Mouse (Mus musculus): ENCODE data around the gene Ap3b1. TPM values are rescaled to one million over a fixed set of nuclear protein-coding genes. Genes with fewer than 3 reads are reported as not detected.
A peak's percentile ranks its signal among the peaks of the same experiment; 100 is the strongest.

The Ap3b1 gene
- polyA plus RNA-seq, 1 experiment from 2014 or later = 40.1 TPM

GRCm38 (mm10) chr13:94533516-94533915 lies 174.8 kb downstream of the Ap3b1 start:
- DNase-seq (ENCODE audit: low spot score) = no peak

- no peak for DNase-seq (ENCODE audit: low spot score)
Observed at GRCm38 (mm10) chr13:94537336-94537735, 178.6 kb downstream of the Ap3b1 start.

- DNase-seq (ENCODE audit: low spot score) = no peak
Observed at GRCm38 (mm10) chr13:94539851-94540646, 181.3 kb downstream of the Ap3b1 start.

GRCm38 (mm10) chr13:94542061-94542460 lies 183.3 kb downstream of the Ap3b1 start:
- DNase-seq (ENCODE audit: low spot score) = no peak

- no peak for DNase-seq (ENCODE audit: low spot score)
Observed at GRCm38 (mm10) chr13:94544211-94544610, 185.5 kb downstream of the Ap3b1 start.

DNA sequence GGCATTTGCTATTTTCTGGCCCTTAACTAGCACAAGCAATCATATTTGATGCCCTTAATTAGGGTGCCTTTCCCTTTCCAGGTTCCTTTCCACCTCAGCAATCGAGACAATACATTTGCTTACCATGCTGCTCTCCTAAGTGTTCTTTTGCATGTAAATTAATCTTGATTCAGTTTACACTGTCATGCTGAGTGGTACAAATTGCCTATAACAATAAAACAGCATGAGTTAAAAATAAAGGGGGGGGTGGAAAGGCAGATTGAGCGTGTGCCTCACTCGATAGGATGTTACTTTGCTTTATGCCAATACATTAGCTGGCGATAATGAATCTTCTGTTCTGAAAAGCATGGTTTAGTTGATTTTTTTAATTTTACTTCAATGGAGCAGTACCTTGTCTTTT lies 187.0 kb downstream of the Ap3b1 start:
- DNase-seq (ENCODE audit: low spot score) = no peak

DNA sequence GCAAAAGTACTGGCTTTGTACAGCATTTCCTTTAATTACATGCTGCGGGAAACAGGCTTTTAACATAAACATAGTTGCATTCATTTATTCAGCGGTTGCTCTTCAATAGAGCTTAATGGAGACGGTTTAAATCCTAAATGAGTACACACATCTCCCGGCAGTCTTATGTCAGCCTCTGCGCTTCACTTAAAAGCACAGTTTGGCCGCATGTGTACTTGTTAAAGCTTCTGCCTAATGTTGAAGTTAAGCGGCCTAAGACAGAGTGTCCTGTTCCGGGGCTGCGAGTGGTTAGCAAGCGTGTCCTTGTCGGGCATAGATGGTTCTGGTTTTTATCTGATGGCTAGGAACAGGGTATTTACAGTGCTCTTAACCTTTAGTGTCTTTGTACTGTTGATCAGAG lies 187.5 kb downstream of the Ap3b1 start:
- no peak for DNase-seq (ENCODE audit: low spot score)

DNA sequence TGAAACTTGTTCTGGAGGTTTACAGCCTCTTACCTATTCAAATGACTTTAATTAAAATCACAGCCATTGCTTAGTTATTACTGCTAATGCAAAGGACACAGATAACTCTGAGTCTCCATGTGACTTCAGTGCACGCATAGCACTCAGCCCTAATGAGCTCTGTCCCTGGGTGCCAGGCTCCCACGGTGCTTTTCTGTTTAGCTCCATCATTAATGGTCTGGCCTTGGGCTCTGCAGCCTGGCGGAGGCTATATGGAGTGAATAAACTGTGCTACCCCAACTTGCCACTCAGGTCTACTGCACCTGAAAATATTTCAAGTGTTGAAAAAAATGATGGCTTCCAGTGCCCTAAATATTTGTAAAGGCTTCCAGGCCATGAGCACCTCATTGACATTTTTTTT lies 190.8 kb downstream of the Ap3b1 start:
- no peak for DNase-seq (ENCODE audit: low spot score)

DNA sequence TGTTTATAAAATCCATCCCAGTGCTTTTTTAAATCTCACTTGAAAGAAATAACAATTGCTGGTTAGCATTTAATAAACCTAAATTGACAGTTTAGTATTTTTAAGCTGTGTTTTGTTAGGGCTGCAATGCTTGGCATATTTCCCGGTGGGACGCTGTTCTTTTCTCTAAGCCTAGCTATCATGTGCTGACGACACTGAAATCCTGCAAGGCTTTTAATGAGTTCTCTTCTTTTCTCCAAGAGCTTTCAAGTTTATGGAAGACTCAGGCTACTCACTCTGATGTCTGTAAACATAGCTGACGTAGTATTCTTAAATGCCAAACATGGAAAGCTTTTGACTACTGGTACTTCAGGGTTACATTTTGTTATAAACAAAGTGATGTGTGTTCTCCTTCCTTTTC lies 191.3 kb downstream of the Ap3b1 start:
- no peak for DNase-seq (ENCODE audit: low spot score)

GRCm38 (mm10) chr13:94560011-94560410 lies 201.3 kb downstream of the Ap3b1 start:
- DNase-seq (ENCODE audit: low spot score) = peak; percentile 49

GRCm38 (mm10) chr13:94560878-94561277 lies 202.1 kb downstream of the Ap3b1 start:
- no peak for DNase-seq (ENCODE audit: low spot score)

DNA sequence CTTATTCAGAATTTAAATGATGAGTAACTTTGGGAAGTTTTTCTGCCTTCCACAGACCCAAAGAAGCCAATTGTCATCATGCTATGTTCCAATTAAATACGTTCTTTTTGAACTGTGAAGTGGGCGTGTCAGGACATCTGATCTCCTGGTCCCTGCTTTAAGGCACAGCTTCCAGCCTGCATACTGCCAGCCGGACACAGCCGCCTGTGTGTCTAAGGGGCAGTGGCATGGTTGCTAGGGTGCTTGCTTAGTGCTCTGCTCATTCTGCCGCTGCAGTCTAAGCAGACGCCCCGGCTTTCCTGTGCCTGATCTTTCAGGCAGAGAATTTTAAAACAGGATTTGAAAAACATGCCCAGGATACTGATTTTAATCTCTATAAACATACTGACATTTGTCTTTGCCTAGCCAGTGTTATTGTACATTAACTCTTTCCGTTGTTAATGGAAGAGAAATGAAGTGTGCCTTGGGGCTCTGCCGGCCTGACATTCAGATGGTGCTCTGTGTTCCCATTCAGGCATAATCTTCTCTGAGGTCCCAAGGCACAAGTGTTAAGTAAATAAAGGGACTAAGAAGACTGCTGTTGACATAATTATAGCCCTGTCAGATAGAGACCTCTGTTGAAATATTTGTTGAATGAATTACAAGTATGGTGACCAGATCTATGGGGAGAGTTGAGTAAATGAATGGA lies 204.0 kb downstream of the Ap3b1 start:
- DNase-seq (ENCODE audit: low spot score) = no peak

DNA sequence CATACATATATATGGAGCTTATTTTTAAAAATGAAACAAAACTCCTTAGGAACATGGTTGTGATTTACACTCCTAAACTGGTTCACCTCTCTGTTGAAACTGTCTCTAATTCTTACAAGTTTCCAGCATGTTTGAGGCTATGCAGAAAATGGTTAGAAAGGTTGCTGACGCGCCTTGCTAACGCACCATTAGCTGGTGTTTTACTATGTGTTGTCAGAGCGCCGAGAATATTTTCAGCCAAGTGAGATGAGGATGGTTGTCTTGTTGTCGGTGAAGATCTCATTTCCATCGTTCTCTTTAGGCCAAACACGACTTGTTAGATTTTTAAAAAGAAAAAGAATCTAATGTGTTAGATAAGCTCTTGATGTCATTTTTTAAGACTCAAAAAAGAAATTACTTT lies 205.1 kb downstream of the Ap3b1 start:
- DNase-seq (ENCODE audit: low spot score) = no peak

DNA sequence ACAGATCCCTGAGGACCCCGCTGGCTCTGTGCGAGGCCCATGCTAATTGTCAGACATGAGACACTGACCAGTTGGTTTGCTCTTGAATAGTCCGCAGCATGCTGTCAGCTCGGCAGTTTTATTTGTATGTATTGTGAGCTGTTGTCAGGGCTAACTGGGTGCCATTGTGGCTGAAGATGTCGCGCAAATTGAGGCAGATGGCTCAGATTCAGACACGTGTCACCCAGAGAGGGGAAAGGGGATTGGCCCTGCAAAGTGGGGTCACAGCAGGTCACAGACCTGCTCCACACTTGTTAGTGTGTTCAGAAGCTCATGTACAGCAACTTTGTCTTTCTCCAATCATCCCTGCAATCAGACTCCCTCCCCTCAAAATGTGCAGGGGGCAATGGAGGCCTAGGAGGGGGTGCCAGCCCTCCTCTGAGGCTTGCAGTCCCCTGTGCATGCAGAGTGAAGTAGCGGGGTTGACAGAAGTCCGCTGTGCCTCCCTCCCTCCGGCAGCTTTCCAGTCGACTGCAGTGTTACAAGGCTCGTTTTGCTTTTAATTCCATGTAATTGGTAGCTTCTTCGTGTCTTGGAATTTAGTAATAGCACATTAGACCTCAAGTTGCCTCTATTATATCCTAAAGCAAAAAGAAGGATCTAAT lies 205.7 kb downstream of the Ap3b1 start:
- DNase-seq (ENCODE audit: low spot score) = no peak

DNA sequence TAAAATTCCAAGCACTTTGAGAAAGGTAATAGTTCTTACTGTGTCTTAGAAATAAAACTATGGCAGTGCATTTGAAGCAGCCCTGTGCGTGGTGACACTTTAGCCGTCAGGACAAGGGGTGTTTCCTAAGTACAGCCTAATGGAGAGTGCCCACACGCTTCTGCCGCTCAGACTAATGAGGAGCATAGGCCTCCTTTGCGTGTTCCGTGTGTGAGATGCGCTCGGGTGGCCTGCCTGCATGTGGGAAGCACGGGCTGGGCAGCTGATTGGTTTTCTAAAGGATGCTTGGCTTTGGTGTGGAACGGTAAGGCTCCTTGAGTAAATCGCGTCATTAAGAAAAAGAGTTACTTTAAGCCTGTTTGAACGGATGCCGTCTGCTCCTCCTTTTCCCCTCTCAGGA lies 206.4 kb downstream of the Ap3b1 start:
- no peak for DNase-seq (ENCODE audit: low spot score)

DNA sequence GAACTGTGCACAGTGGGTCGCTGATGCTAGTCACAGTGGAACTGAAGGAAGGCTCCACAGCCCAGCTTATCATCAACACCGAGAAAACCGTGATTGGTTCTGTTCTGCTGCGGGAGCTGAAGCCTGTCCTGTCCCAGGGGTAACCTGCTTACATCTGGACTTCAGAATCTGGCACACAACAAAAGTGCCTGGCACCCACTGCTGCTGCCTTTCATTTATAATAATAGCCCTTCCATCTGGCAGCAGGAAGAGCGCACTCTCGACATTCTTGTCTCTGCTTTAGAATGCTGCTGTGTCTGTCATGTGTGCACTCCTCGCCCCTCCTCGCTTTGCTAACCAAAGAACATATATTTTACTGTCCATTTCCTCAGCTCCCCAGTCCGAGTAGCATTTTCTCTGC lies 206.9 kb downstream of the Ap3b1 start:
- DNase-seq (ENCODE audit: low spot score) = no peak

DNA sequence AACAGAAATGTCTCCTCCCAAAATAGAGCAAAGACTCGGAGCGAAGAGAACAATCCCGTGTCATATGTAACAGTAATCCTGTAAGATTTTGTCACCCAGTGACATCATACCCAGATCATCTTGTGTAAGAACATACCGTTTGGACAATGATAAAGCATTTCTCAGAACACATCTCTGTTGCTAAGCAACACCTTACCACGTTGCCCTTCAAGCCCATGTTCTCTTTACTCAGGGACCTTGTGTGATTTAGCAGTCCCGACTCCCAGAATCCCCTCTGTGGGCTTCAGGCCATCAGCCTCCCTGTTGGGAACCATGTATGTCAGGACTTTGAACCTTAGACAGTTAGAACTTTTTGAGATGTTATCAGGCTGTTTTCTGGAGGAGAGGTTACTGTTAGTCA lies 209.0 kb downstream of the Ap3b1 start:
- no peak for DNase-seq (ENCODE audit: low spot score)

GRCm38 (mm10) chr13:94571001-94571400 lies 212.2 kb downstream of the Ap3b1 start:
- DNase-seq (ENCODE audit: low spot score) = no peak

- no peak for DNase-seq (ENCODE audit: low spot score)
Observed at GRCm38 (mm10) chr13:94573356-94573755, 214.6 kb downstream of the Ap3b1 start.

DNA sequence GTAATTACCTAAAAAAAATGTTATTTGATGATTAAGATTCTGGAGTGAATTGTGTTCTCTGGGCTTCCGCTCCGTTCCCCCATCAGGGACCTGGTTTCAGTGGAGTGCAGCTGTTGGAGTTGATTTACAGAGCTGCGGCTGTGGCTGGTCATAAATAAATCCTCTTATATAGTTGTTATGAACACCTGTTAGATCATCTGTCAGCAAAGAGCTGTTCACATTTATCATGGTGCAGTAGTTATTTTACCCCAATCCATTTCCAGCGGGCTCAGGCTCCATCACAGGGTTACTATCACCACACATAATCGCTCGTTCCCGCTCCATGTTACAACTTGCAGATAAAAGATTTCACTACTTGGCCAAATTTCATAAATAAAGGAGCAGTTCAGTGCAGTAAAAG lies 215.1 kb downstream of the Ap3b1 start:
- no peak for DNase-seq (ENCODE audit: low spot score)

- no peak for DNase-seq (ENCODE audit: low spot score)
Observed at GRCm38 (mm10) chr13:94575607-94576398, 217.0 kb downstream of the Ap3b1 start.

Data from thymus, postnatal 0 days (tissue).